Mouse (Mus musculus): ENCODE measurements around the gene Poc1a. TPM values are rescaled to one million over a fixed set of nuclear protein-coding genes. Genes with fewer than 3 reads are reported as not detected.

The Poc1a gene
- total RNA-seq (2021), result 10 to 100 TPM; 18.6 to 19.6 TPM
- long read RNA-seq, experiment 1, partial matches to known transcripts, result 0 of 11 reads
- long read RNA-seq, experiment 1, other reads (novel, unspliced or antisense), result 6 of 11 reads
- long read RNA-seq, experiment 2, partial matches to known transcripts, result 0 of 9 reads
- long read RNA-seq, experiment 2, other reads (novel, unspliced or antisense), result 4 of 9 reads

GRCm38 (mm10) chr9:106280808-106281544 is at the start of gene Poc1a:
Poc1a (plus strand) TSS chr9:106281061.
- intact Hi-C loops (cut with DNase I), result loop anchor here (5.0 kb wide), 1 partner anchor 54 kb away; no protein-coding TSS in a partner anchor
- no peak for TF ChIP-seq CTCF (IDR thresholded peaks at IDR 0.05)
- peak; percentile 89 to 92 for DNase-seq (ENCODE audit: extremely low spot score in 1 of 2, low spot score in 2 of 2)
- Histone ChIP-seq H3K27ac (peak within 1 kb of the TSS; percentile 96), H3K4me3 (peak within 1 kb of the TSS; percentile 76)

GRCm38 (mm10) chr9:106231220-106231619 is 49.6 kb upstream of the Poc1a start:
- DNase-seq (ENCODE audit: extremely low spot score in 1 of 2, low spot score in 2 of 2), result no peak
- Histone ChIP-seq H3K4me3 (no peak overlapping the region), H3K27ac (no peak overlapping the region)
- no peak for TF ChIP-seq CTCF (IDR thresholded peaks at IDR 0.05)
- intact Hi-C loops (cut with DNase I), result no loop called here

- no peak for DNase-seq (ENCODE audit: extremely low spot score in 1 of 2, low spot score in 2 of 2)
- intact Hi-C loops (cut with DNase I), result no loop called here
- Histone ChIP-seq H3K27ac (no peak overlapping the region), H3K4me3 (no peak overlapping the region)
- TF ChIP-seq CTCF (IDR thresholded peaks at IDR 0.05), result no peak; the same call in 1 of the 2 replicates
Measured at GRCm38 (mm10) chr9:106231816-106232215, 49.0 kb upstream of the Poc1a start.

DNA sequence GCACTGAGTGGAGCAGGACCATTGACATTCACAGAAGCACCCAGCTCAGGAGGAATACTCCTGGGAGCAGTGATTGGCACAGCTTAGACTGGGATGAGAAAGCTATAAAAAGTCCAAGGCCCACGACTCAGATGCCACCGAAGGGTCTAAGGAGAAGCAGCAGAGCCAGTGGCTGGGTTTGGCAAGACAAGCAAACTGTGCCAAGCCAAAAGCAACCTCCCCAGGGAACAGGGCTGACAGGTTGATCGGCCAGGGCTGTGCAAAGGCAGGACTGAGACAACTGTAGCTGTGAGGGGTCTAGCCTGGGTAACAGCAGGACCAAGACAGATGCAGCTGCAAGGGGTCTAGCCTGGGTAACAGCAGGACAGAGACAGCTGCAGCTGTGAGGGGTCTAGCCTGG is 47.9 kb upstream of the Poc1a start:
- no peak overlapping the region for H3K27ac ChIP-seq
- no peak for TF ChIP-seq CTCF (IDR thresholded peaks at IDR 0.05)

DNA sequence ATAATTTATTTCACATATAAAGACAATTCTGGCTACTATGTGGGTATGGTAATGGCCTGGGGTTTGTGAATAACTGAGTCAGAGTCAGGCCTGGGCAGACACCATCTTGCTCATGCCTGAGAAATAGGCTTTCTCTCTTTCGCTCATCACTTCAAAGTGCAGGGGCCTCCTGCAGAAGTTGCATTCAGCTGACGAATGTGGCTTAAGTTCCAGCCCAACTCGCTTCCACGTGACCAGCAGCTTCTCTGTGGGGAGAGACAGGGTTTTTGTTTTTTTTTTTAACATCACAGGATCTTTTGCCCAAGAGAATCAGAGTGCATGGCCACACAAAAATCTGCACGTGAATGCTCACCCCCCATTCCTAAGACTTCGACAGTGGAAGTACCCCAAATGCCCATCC is 46.9 kb upstream of the Poc1a start:
- intact Hi-C loops (cut with DNase I), result no loop called here
- TF ChIP-seq CTCF (IDR thresholded peaks at IDR 0.05), result no peak
- DNase-seq (ENCODE audit: extremely low spot score in 1 of 2, low spot score in 2 of 2), result no peak
- H3K4me3 ChIP-seq, result no peak overlapping the region
- H3K27ac ChIP-seq, result no peak overlapping the region

More for the DNA sequence above, 47.9 kb upstream of the Poc1a start:
- H3K4me3 ChIP-seq, result no peak overlapping the region
- intact Hi-C loops (cut with DNase I), result no loop called here
- DNase-seq (ENCODE audit: extremely low spot score in 1 of 2, low spot score in 2 of 2), result no peak

DNA sequence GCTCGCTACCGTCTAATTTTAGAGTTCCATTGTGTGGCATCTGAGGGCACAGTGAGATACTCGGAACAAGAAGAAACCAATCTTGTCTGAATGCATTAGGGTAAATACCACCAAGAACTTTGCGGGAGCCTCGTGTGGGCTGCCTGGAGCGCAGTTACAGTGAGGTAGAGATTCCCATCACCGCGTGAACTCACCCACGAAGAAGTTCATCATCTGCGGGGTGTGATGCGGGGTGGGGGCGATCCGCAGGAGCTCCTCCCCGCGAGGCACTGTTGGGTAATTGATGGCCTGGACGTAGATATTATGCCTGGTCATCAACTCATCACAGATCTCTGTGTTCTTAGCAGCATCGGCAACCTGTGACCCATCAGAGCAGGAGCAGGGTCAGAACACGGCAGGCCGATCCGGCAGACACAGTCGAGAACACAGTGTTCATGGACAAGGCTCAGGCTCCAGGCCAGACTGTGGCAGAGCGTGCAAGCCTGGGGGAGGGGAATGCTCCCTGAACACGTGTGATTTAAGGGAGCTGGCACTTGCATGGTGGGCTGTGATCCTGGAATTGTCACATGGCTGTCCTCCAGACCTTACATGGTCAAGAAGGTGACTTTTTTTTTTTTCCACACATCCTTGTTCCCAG is 45.5 kb upstream of the Poc1a start:
- Histone ChIP-seq H3K4me3 (no peak overlapping the region), H3K27ac (peak overlapping the region; percentile 13)
- TF ChIP-seq CTCF (IDR thresholded peaks at IDR 0.05), result no peak
- no peak for DNase-seq (ENCODE audit: extremely low spot score in 1 of 2, low spot score in 2 of 2)
- intact Hi-C loops (cut with DNase I), result no loop called here

GRCm38 (mm10) chr9:106236156-106236817 is 44.6 kb upstream of the Poc1a start:
- H3K27ac ChIP-seq, result no peak overlapping the region; the same call in 1 of the 2 replicates
- intact Hi-C loops (cut with DNase I), result no loop called here
- DNase-seq (ENCODE audit: extremely low spot score in 1 of 2, low spot score in 2 of 2), result no peak
- no peak for TF ChIP-seq CTCF (IDR thresholded peaks at IDR 0.05)
- H3K4me3 ChIP-seq, result no peak overlapping the region

DNA sequence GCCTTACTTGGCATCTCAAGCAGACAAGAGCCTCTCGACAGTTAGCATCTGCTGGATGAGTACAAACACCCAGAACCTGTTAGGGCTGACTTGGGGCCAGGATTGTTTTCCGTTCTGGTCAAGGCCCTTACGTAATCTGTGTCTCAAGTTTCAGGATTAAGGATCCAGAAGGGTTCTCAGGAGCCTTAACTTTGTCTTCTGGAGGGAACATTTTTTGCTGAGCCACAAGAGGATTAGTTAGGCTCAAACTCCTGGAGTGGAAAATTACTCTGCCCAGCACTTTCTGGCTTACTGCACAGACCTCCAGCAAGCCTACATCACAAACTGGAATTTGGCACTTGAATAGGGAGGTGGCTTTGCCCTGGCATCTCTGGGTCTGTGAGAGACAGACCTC is 44.0 kb upstream of the Poc1a start:
- intact Hi-C loops (cut with DNase I), result no loop called here

GRCm38 (mm10) chr9:106237401-106237800 is 43.5 kb upstream of the Poc1a start:
- intact Hi-C loops (cut with DNase I), result no loop called here
- no peak for TF ChIP-seq CTCF (IDR thresholded peaks at IDR 0.05)
- H3K27ac ChIP-seq, result no peak overlapping the region
- H3K4me3 ChIP-seq, result no peak overlapping the region
- no peak for DNase-seq (ENCODE audit: extremely low spot score in 1 of 2, low spot score in 2 of 2)

More for the DNA sequence above, 44.0 kb upstream of the Poc1a start:
- no peak for TF ChIP-seq CTCF (IDR thresholded peaks at IDR 0.05)
- H3K27ac ChIP-seq, result no peak overlapping the region; the same call in 1 of the 2 replicates
- no peak overlapping the region for H3K4me3 ChIP-seq
- DNase-seq (ENCODE audit: extremely low spot score in 1 of 2, low spot score in 2 of 2), result no peak

DNA sequence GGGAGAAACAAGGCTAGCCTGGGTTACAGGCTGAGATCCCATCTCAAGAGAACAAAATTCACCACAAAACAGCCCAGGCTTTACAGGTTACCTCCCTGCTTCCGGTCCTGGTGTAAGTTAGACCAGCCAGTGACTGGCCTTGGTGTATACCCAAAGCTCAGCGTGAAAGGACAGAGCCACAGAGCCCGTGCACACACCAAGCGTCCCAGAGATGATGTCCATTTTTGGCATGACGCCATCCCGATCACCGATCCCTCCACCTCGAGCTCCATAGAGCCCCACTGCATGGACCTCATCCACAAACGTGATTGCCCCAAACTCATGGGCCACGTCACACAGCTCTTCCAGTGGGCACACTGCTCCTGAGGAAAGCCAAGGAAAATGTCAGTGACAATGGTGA is 43.0 kb upstream of the Poc1a start:
- no peak overlapping the region for H3K27ac ChIP-seq
- no peak for TF ChIP-seq CTCF (IDR thresholded peaks at IDR 0.05)
- no peak overlapping the region for H3K4me3 ChIP-seq
- intact Hi-C loops (cut with DNase I), result no loop called here
- DNase-seq (ENCODE audit: extremely low spot score in 1 of 2, low spot score in 2 of 2), result no peak

- intact Hi-C loops (cut with DNase I), result no loop called here
- DNase-seq (ENCODE audit: extremely low spot score in 1 of 2, low spot score in 2 of 2), result no peak
- no peak overlapping the region for H3K4me3 ChIP-seq
- TF ChIP-seq CTCF (IDR thresholded peaks at IDR 0.05), result peak; percentile 20
- H3K27ac ChIP-seq, result no peak overlapping the region
Measured at GRCm38 (mm10) chr9:106241541-106242164, 39.2 kb upstream of the Poc1a start.

Measured in left cerebral cortex, adult 2 months (tissue).